Mouse (Mus musculus): Measurements from ENCODE around the gene Svop. TPM values are rescaled to one million over a fixed set of nuclear protein-coding genes. Genes with fewer than 3 reads are reported as not detected.

Svop gene
- polyA plus RNA-seq, 1 experiment from 2014 or later: 1.4 TPM

- H3K4me2 ChIP-seq (replicated peaks; ENCODE audit: low read depth): peak within 1 kb of the TSS; percentile 92
- H3K4me1 ChIP-seq (replicated peaks; ENCODE audit: control insufficient read depth, insufficient read depth, low read length): 0 out of 2 replicates have a peak, but pooled peaks cover 3% of the 10 kb centered on the region
- 1% methylated on average over 69 of the region's 69 CpGs for WGBS
- peak; percentile 98 for TF ChIP-seq CTCF (IDR thresholded peaks at IDR 0.05; ENCODE audit: low read depth)
- H3K9ac ChIP-seq (ENCODE audit: low read depth, low read length): peak within 1 kb of the TSS; percentile 32
- H3K36me3 ChIP-seq (ENCODE audit: control insufficient read depth, insufficient read depth): peaks cover 19% of the 10 kb centered on the region; the same call in 1 of the 2 replicates
- peak within 1 kb of the TSS; percentile 49 for H3K4me3 ChIP-seq (ENCODE audit: low read depth, low read length)
- peak within 1 kb of the TSS; percentile 63 for H3K27ac ChIP-seq (ENCODE audit: low read depth, low read length)
- H3K9me3 ChIP-seq (ENCODE audit: control insufficient read depth): no peaks in the 10 kb centered on the region
- no peaks in the 10 kb centered on the region for H3K27me3 ChIP-seq (replicated peaks; ENCODE audit: control insufficient read depth, insufficient read depth, low read length)
- peak; percentile 20 for ATAC-seq
Observed at GRCm38 (mm10) chr5:114127374-114128349, 36.3 kb upstream of the Svop start, which contains the start of gene Alkbh2. TSS of gene Alkbh2 (minus strand) at chr5:114128218.

DNA sequence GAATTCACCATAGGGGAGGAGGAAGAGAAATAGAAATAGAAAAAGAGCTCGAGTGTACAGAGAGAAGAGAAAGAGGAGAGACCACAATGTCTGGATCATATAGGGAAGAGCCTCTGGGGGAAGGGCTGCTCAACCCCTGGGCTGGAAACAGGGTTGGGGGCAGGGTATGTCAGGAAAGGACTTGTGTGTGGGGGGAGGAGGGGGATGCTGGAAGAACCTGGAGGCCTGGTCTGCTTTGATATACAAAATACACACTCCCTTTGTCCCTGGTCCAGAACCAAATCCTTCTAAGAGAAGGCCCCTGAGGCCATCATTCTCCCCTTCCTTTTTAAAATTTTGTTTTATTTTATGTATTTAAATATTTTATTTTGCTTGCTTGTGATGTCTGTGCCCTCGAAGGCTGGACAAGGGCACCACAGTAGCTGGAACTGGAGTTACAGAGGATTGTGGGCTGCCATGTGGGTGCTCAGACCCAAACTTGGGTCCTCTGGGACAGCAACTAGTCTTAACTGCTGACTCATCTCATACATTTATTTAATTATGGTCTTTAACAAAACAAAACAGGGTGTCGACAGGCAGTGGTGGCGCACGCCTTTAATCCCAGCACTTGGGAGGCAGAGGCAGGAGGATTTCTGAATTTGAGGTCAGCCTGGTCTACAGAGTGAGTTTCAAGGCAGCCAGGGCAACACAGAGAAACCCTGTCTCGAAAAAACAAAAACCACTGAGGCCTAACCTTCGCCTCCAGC lies 35.3 kb upstream of the Svop start:
- no peak for ATAC-seq
- no peak overlapping the region for H3K9ac ChIP-seq (ENCODE audit: low read depth, low read length)
- no peaks in the 10 kb centered on the region for H3K27me3 ChIP-seq (replicated peaks; ENCODE audit: control insufficient read depth, insufficient read depth, low read length)
- no peak for TF ChIP-seq CTCF (IDR thresholded peaks at IDR 0.05; ENCODE audit: low read depth)
- peaks cover 28% of the 10 kb centered on the region for H3K36me3 ChIP-seq (ENCODE audit: control insufficient read depth, insufficient read depth)
- H3K9me3 ChIP-seq (ENCODE audit: control insufficient read depth): no peaks in the 10 kb centered on the region
- H3K4me3 ChIP-seq (ENCODE audit: low read depth, low read length): peak overlapping the region; percentile 49; the same call in 1 of the 2 replicates
- H3K27ac ChIP-seq (ENCODE audit: low read depth, low read length): no peak overlapping the region
- H3K4me1 ChIP-seq (replicated peaks; ENCODE audit: control insufficient read depth, insufficient read depth, low read length): 0 out of 2 replicates have a peak, but pooled peaks cover 3% of the 10 kb centered on the region
- no peak overlapping the region; the same call in 1 of the 2 replicates for H3K4me2 ChIP-seq (replicated peaks; ENCODE audit: low read depth)
- WGBS: 88% methylated on average over 7 of the region's 7 CpGs

- no peaks in the 10 kb centered on the region for H3K9me3 ChIP-seq (ENCODE audit: control insufficient read depth)
- WGBS: 94% methylated on average over 3 of the region's 3 CpGs
- H3K36me3 ChIP-seq (ENCODE audit: control insufficient read depth, insufficient read depth): peaks cover 35% of the 10 kb centered on the region
- no peak for ATAC-seq
- H3K9ac ChIP-seq (ENCODE audit: low read depth, low read length): no peak overlapping the region
- no peak overlapping the region for H3K4me2 ChIP-seq (replicated peaks; ENCODE audit: low read depth)
- H3K27me3 ChIP-seq (replicated peaks; ENCODE audit: control insufficient read depth, insufficient read depth, low read length): no peaks in the 10 kb centered on the region
- no peak overlapping the region for H3K4me3 ChIP-seq (ENCODE audit: low read depth, low read length)
- H3K4me1 ChIP-seq (replicated peaks; ENCODE audit: control insufficient read depth, insufficient read depth, low read length): 0 out of 2 replicates have a peak, but pooled peaks cover 3% of the 10 kb centered on the region
- TF ChIP-seq CTCF (IDR thresholded peaks at IDR 0.05; ENCODE audit: low read depth): no peak
- no peak overlapping the region for H3K27ac ChIP-seq (ENCODE audit: low read depth, low read length)
Observed at GRCm38 (mm10) chr5:114126008-114126407, 34.6 kb upstream of the Svop start.

- Histone ChIP-seq H3K9me3 (ENCODE audit: control insufficient read depth) (no peaks in the 10 kb centered on the region), H3K36me3 (ENCODE audit: control insufficient read depth, insufficient read depth) (peaks cover 85% of the 10 kb centered on the region), H3K9ac (ENCODE audit: low read depth, low read length) (no peak overlapping the region), H3K4me1 (replicated peaks; ENCODE audit: control insufficient read depth, insufficient read depth, low read length) (no peaks in the 10 kb centered on the region), H3K27me3 (replicated peaks; ENCODE audit: control insufficient read depth, insufficient read depth, low read length) (no peaks in the 10 kb centered on the region), H3K4me3 (ENCODE audit: low read depth, low read length) (no peak overlapping the region), H3K4me2 (replicated peaks; ENCODE audit: low read depth) (no peak overlapping the region), H3K27ac (ENCODE audit: low read depth, low read length) (no peak overlapping the region)
- no peak for ATAC-seq
- no peak for TF ChIP-seq CTCF (IDR thresholded peaks at IDR 0.05; ENCODE audit: low read depth)
- 87% methylated on average over 4 of the region's 4 CpGs for WGBS
Observed at GRCm38 (mm10) chr5:114119806-114120205, 28.4 kb upstream of the Svop start.

GRCm38 (mm10) chr5:114116586-114116985 lies 25.2 kb upstream of the Svop start:
- 76% methylated on average over 7 of the region's 7 CpGs for WGBS
- TF ChIP-seq CTCF (IDR thresholded peaks at IDR 0.05; ENCODE audit: low read depth): no peak
- Histone ChIP-seq H3K4me1 (replicated peaks; ENCODE audit: control insufficient read depth, insufficient read depth, low read length) (no peaks in the 10 kb centered on the region), H3K4me2 (replicated peaks; ENCODE audit: low read depth) (no peak overlapping the region), H3K4me3 (ENCODE audit: low read depth, low read length) (no peak overlapping the region), H3K27me3 (replicated peaks; ENCODE audit: control insufficient read depth, insufficient read depth, low read length) (no peaks in the 10 kb centered on the region), H3K9me3 (ENCODE audit: control insufficient read depth) (no peaks in the 10 kb centered on the region), H3K27ac (ENCODE audit: low read depth, low read length) (no peak overlapping the region), H3K9ac (ENCODE audit: low read depth, low read length) (no peak overlapping the region), H3K36me3 (ENCODE audit: control insufficient read depth, insufficient read depth) (peaks cover 81% of the 10 kb centered on the region)
- ATAC-seq: no peak

- Histone ChIP-seq H3K27ac (ENCODE audit: low read depth, low read length) (0 out of 2 replicates have a peak overlapping the region, but pooled peaks have one; percentile 7), H3K4me1 (replicated peaks; ENCODE audit: control insufficient read depth, insufficient read depth, low read length) (no peaks in the 10 kb centered on the region), H3K36me3 (ENCODE audit: control insufficient read depth, insufficient read depth) (peaks cover 77% of the 10 kb centered on the region), H3K9ac (ENCODE audit: low read depth, low read length) (no peak overlapping the region), H3K4me2 (replicated peaks; ENCODE audit: low read depth) (no peak overlapping the region), H3K27me3 (replicated peaks; ENCODE audit: control insufficient read depth, insufficient read depth, low read length) (no peaks in the 10 kb centered on the region), H3K9me3 (ENCODE audit: control insufficient read depth) (no peaks in the 10 kb centered on the region), H3K4me3 (ENCODE audit: low read depth, low read length) (no peak overlapping the region)
- no peak for ATAC-seq
- 80% methylated on average over 5 of the region's 5 CpGs for WGBS
- TF ChIP-seq CTCF (IDR thresholded peaks at IDR 0.05; ENCODE audit: low read depth): no peak
Observed at GRCm38 (mm10) chr5:114115030-114115429, 23.7 kb upstream of the Svop start.

Measured in intestine, postnatal 0 days (tissue).